19 mouse cellular contexts compared by ENCODE assay signal in the genomic region with DNA sequence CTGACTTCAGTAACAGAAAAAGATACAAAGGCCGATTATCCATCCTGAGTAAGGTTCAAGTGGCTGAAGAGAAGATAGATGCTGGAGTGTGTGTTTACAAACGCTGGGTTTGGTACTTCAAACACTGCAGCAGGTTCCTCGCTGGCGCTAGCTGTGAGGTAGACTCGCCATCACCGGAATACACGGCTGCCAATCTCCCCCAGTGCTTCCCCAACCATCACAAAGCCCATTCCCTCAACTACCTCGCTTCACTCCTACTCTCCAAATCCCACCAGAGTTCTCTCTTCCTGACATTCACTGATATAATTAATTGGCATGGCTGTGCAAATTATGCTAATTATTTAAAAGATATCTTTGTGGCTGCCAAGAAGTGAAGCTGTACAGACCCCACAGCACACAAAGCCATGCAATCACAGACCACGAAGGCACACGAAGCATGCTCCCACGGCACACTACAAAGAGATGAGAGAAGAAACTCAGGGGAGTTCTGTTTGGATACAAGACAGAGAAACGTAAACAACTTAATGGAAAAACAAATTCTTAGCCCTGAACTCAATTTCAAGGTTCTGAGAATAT. TPM values are rescaled to one million over a fixed set of nuclear protein-coding genes. Genes with fewer than 3 reads are reported as not detected.
A peak's percentile ranks its signal among the peaks of the same experiment; 100 is the strongest.
DNase-seq lines count a peak whose midpoint lies in the region; ATAC-seq and TF ChIP-seq lines count a peak whose summit lies in the region.
"Had no signal": no experiment of that assay in that cellular context is flagged by ENCODE, and none has a peak within 500 bp of the region (broad histone marks: within the 10 kb centered on the region; RNA-seq: fewer than 3 reads in every experiment).

No protein-coding gene starts in this region.

- H3K36me3 ChIP-seq in forebrain, embryonic 12.5 days (replicated peaks): no peaks in the 10 kb centered on the region
- no peaks in the 10 kb centered on the region for H3K36me3 ChIP-seq in forebrain, embryonic 11.5 days (ENCODE audit: control insufficient read depth, insufficient read depth, low read length)
- no peaks in the 10 kb centered on the region for H3K36me3 ChIP-seq in midbrain, embryonic 13.5 days
- H3K36me3 ChIP-seq in midbrain, embryonic 10.5 days: no peaks in the 10 kb centered on the region
- H3K36me3 ChIP-seq in hindbrain, postnatal 0 days (ENCODE audit: insufficient read depth, low read length): no peaks in the 10 kb centered on the region
- no peaks in the 10 kb centered on the region for H3K36me3 ChIP-seq in neural tube, embryonic 15.5 days

- peaks cover 35% of the 10 kb centered on the region for H3K4me1 ChIP-seq in forebrain, embryonic 12.5 days
- 0 out of 2 replicates have a peak, but pooled peaks cover 2% of the 10 kb centered on the region for H3K4me1 ChIP-seq in forebrain, embryonic 11.5 days (replicated peaks; ENCODE audit: control insufficient read depth, insufficient read depth, low read length)
- H3K4me1 ChIP-seq in midbrain, embryonic 13.5 days (replicated peaks): peaks cover 33% of the 10 kb centered on the region
- H3K4me1 ChIP-seq in midbrain, embryonic 10.5 days: peaks cover 23% of the 10 kb centered on the region
- peaks cover 4% of the 10 kb centered on the region; the same call in 1 of the 2 replicates for H3K4me1 ChIP-seq in hindbrain, postnatal 0 days (ENCODE audit: insufficient read depth, low read length)
- H3K4me1 ChIP-seq in neural tube, embryonic 15.5 days: peaks cover 28% of the 10 kb centered on the region

- WGBS in forebrain, embryonic 12.5 days: 62% methylated on average over 12 of the region's 12 CpGs
- 69% methylated on average over 12 of the region's 12 CpGs for WGBS in forebrain, embryonic 11.5 days
- 55% methylated on average over 12 of the region's 12 CpGs for WGBS in midbrain, embryonic 13.5 days
- WGBS in midbrain, embryonic 10.5 days: 81% methylated on average over 12 of the region's 12 CpGs
- WGBS in hindbrain, postnatal 0 days: 32% methylated on average over 12 of the region's 12 CpGs
- 41% methylated on average over 12 of the region's 12 CpGs for WGBS in neural tube, embryonic 15.5 days

- no peak for TF ChIP-seq CTCF in hindbrain, postnatal 0 days (IDR thresholded peaks at IDR 0.05; ENCODE audit: low read depth)

- H3K27ac ChIP-seq in forebrain, embryonic 12.5 days: 0 out of 2 replicates have a peak overlapping the region, but pooled peaks have one; percentile 25
- H3K27ac ChIP-seq in forebrain, embryonic 11.5 days (ENCODE audit: low read depth, low read length): no peak overlapping the region
- H3K27ac ChIP-seq in midbrain, embryonic 13.5 days: peak overlapping the region; percentile 26; the same call in 1 of the 2 replicates
- H3K27ac ChIP-seq in midbrain, embryonic 10.5 days (replicated peaks): no peak overlapping the region
- H3K27ac ChIP-seq in hindbrain, postnatal 0 days: 0 out of 2 replicates have a peak overlapping the region, but pooled peaks have one; percentile 32
- H3K27ac ChIP-seq in neural tube, embryonic 15.5 days (replicated peaks): peak overlapping the region; percentile 25
- H3K27ac ChIP-seq: stomach, postnatal 0 days had no signal

- no peaks in the 10 kb centered on the region for H3K9me3 ChIP-seq in forebrain, embryonic 12.5 days
- no peaks in the 10 kb centered on the region for H3K9me3 ChIP-seq in forebrain, embryonic 11.5 days (ENCODE audit: control insufficient read depth, low read length)
- no peaks in the 10 kb centered on the region for H3K9me3 ChIP-seq in midbrain, embryonic 13.5 days
- H3K9me3 ChIP-seq in midbrain, embryonic 10.5 days (replicated peaks): no peaks in the 10 kb centered on the region
- no peaks in the 10 kb centered on the region for H3K9me3 ChIP-seq in hindbrain, postnatal 0 days (ENCODE audit: low read length)
- no peaks in the 10 kb centered on the region for H3K9me3 ChIP-seq in neural tube, embryonic 15.5 days (replicated peaks)

- H3K27me3 ChIP-seq in forebrain, embryonic 12.5 days: no peaks in the 10 kb centered on the region
- H3K27me3 ChIP-seq in forebrain, embryonic 11.5 days (ENCODE audit: control insufficient read depth, insufficient read depth, low read length): no peaks in the 10 kb centered on the region
- no peaks in the 10 kb centered on the region for H3K27me3 ChIP-seq in midbrain, embryonic 13.5 days
- no peaks in the 10 kb centered on the region for H3K27me3 ChIP-seq in midbrain, embryonic 10.5 days (ENCODE audit: low read depth, poor library complexity, severe bottlenecking)
- H3K27me3 ChIP-seq in hindbrain, postnatal 0 days (ENCODE audit: insufficient read depth, low read length): no peaks in the 10 kb centered on the region
- no peaks in the 10 kb centered on the region for H3K27me3 ChIP-seq in neural tube, embryonic 15.5 days (replicated peaks)

- H3K4me3 ChIP-seq in forebrain, embryonic 12.5 days (replicated peaks): no peak overlapping the region
- H3K4me3 ChIP-seq in forebrain, embryonic 11.5 days (ENCODE audit: low read depth, low read length): no peak overlapping the region
- no peak overlapping the region for H3K4me3 ChIP-seq in midbrain, embryonic 13.5 days (replicated peaks)
- no peak overlapping the region for H3K4me3 ChIP-seq in midbrain, embryonic 10.5 days
- no peak overlapping the region for H3K4me3 ChIP-seq in hindbrain, postnatal 0 days (ENCODE audit: low read length)
- no peak overlapping the region for H3K4me3 ChIP-seq in neural tube, embryonic 15.5 days (replicated peaks)

- H3K9ac ChIP-seq in forebrain, embryonic 12.5 days: no peak overlapping the region
- H3K9ac ChIP-seq in forebrain, embryonic 11.5 days (ENCODE audit: low read length): no peak overlapping the region
- no peak overlapping the region for H3K9ac ChIP-seq in midbrain, embryonic 13.5 days (replicated peaks)
- H3K9ac ChIP-seq in hindbrain, postnatal 0 days (replicated peaks; ENCODE audit: low read length): no peak overlapping the region
- no peak overlapping the region for H3K9ac ChIP-seq in neural tube, embryonic 15.5 days (replicated peaks)
- H3K9ac ChIP-seq: liver, postnatal 0 days had no signal

- no peak for DNase-seq in forebrain, embryonic 11.5 days (ENCODE audit: low spot score)
- no peak for DNase-seq in midbrain, embryonic 10.5 days (ENCODE audit: low spot score)
- peak; percentile 32 for DNase-seq in hindbrain, postnatal 0 days (ENCODE audit: low spot score)
- no peak for DNase-seq in left cerebral cortex, adult 18-20 months (ENCODE audit: low spot score in 2 of 2)
- no peak for DNase-seq in kidney, adult 9 months
- DNase-seq: adrenal gland, postnatal 10 days; cerebellum, adult 11-12 months; cerebellum, postnatal 25 days; embryo, embryonic 11 days; kidney, adult 2 months; kidney, postnatal 36 days; liver, postnatal 0 days; lung, postnatal 10 days had no signal

- no peak; the same call in 1 of the 2 replicates for ATAC-seq in forebrain, embryonic 12.5 days (ENCODE audit: low FRiP score)
- no peak for ATAC-seq in forebrain, embryonic 11.5 days (replicated peaks; ENCODE audit: low FRiP score)
- peak; percentile 70 for ATAC-seq in midbrain, embryonic 13.5 days
- peak; percentile 55 for ATAC-seq in hindbrain, postnatal 0 days
- peak; percentile 56; the same call in 1 of the 2 replicates for ATAC-seq in neural tube, embryonic 15.5 days (ENCODE audit: low FRiP score)
- ATAC-seq: activated CD4-positive, CD25-positive, alpha-beta regulatory T cell, adult 4 months; CD4-positive, CD25-positive, alpha-beta regulatory T cell, adult 4 months; liver, postnatal 0 days had no signal

- no peak overlapping the region for H3K4me2 ChIP-seq in forebrain, embryonic 12.5 days
- no peak overlapping the region for H3K4me2 ChIP-seq in forebrain, embryonic 11.5 days (ENCODE audit: low read depth, low read length, severe bottlenecking)
- H3K4me2 ChIP-seq in midbrain, embryonic 13.5 days (replicated peaks): no peak overlapping the region
- peak overlapping the region; percentile 16; the same call in 1 of the 2 replicates for H3K4me2 ChIP-seq in hindbrain, postnatal 0 days (ENCODE audit: low read depth, low read length)
- peak overlapping the region; percentile 5; the same call in 1 of the 2 replicates for H3K4me2 ChIP-seq in neural tube, embryonic 15.5 days

RNA-seq across cellular contexts. Expression of gene Rapgef2, which starts 15.2 kb away (rescaled TPM):
- 9.1 and 10.2 TPM in 2 replicates for polyA plus RNA-seq in forebrain, embryonic 12.5 days (2016; fragmentation: Nextera tagmentation; extraction: Ambion mirVana)
- polyA plus RNA-seq in forebrain, embryonic 11.5 days (2014; fragmentation: Nextera tagmentation; extraction: Ambion mirVana): 8.5 and 9.3 TPM in 2 replicates
- 7.8 and 8.9 TPM in 2 replicates for polyA plus RNA-seq in midbrain, embryonic 13.5 days (2015; fragmentation: Nextera tagmentation; extraction: Ambion mirVana)
- 3.9 and 5.0 TPM in 2 replicates for polyA plus RNA-seq in midbrain, embryonic 10.5 days (2016; fragmentation: Nextera tagmentation; extraction: Ambion mirVana)
- total RNA-seq in hindbrain, postnatal 0 days (2014; rRNA removed): 49.6 and 49.8 TPM in 2 replicates
- polyA plus RNA-seq in hindbrain, postnatal 0 days (2015; fragmentation: Nextera tagmentation; extraction: Ambion mirVana): 8.2 and 8.8 TPM in 2 replicates
- polyA plus RNA-seq in neural tube, embryonic 15.5 days (2015; fragmentation: Nextera tagmentation; extraction: Ambion mirVana): 10.9 and 11.2 TPM in 2 replicates
- 100 to 1,000 TPM; 121 to 129 TPM for total RNA-seq in left cerebral cortex, adult 18-20 months (2021)

Comparison
In these comparisons a context has a peak if more than half of its experiments do, and no peak if none do; other contexts are left out.
1. H3K27ac ChIP-seq: peak in forebrain, embryonic 12.5 days (single experiment), midbrain, embryonic 13.5 days (single experiment), hindbrain, postnatal 0 days (single experiment) and neural tube, embryonic 15.5 days (single experiment); none in forebrain, embryonic 11.5 days (single experiment) and midbrain, embryonic 10.5 days (single experiment).
2. ATAC-seq: peak in midbrain, embryonic 13.5 days (single experiment), hindbrain, postnatal 0 days (single experiment) and neural tube, embryonic 15.5 days (single experiment); none in forebrain, embryonic 12.5 days (single experiment) and forebrain, embryonic 11.5 days (single experiment).
3. H3K4me2 ChIP-seq: peak in hindbrain, postnatal 0 days (single experiment) and neural tube, embryonic 15.5 days (single experiment); none in forebrain, embryonic 12.5 days (single experiment), forebrain, embryonic 11.5 days (single experiment) and midbrain, embryonic 13.5 days (single experiment).